Mouse (Mus musculus) spleen, adult 2 months (tissue): ENCODE results near the gene Crybb3.

ENCODE experiments used
- CTCF ChIP-seq: fragments of 200-500 bp; IDR thresholded peaks from 2 replicates; pipeline ENCODE4 v1.5.1; 2011; ENCODE audit warnings: mild to moderate bottlenecking, inconsistent platforms; ENCODE audit not compliant: insufficient read depth, insufficient read length, insufficient replicate concordance; ENCODE audit errors: extremely low read depth
- POLR2A ChIP-seq: fragments of 200-500 bp; IDR thresholded peaks from 2 replicates; pipeline ENCODE4 v1.6.1; 2011; ENCODE audit warnings: low read depth, low read length, inconsistent platforms

- TF ChIP-seq CTCF (no peak), POLR2A (no peak)
Measured at GRCm38 (mm10) chr5:113086439-113086838, 5.1 kb upstream of the Crybb3 start.
